Mouse (Mus musculus) left cerebral cortex, postnatal 4 days (tissue): ENCODE data around the gene Pcf11. TPM values are rescaled to one million over a fixed set of nuclear protein-coding genes. Genes with fewer than 3 reads are reported as not detected.

Source experiments
- DNase-seq: peaks from one replicate; pipeline ENCODE4 v3.0.0-alpha.2; 2022
- intact Hi-C: fragments of 180-260 bp; cut with DNase I; formaldehyde crosslinking; loops from one replicate; pipeline ENCODE4 v1.15.1; 2025
- total RNA-seq, 2 experiments: library from RNA; stranded (reverse); gene quantifications; 2 replicates each; pipeline ENCODE4 v1.2.3; 2021

The Pcf11 gene
- 10 to 100 TPM; 46.2 to 54.6 TPM for total RNA-seq

DNA sequence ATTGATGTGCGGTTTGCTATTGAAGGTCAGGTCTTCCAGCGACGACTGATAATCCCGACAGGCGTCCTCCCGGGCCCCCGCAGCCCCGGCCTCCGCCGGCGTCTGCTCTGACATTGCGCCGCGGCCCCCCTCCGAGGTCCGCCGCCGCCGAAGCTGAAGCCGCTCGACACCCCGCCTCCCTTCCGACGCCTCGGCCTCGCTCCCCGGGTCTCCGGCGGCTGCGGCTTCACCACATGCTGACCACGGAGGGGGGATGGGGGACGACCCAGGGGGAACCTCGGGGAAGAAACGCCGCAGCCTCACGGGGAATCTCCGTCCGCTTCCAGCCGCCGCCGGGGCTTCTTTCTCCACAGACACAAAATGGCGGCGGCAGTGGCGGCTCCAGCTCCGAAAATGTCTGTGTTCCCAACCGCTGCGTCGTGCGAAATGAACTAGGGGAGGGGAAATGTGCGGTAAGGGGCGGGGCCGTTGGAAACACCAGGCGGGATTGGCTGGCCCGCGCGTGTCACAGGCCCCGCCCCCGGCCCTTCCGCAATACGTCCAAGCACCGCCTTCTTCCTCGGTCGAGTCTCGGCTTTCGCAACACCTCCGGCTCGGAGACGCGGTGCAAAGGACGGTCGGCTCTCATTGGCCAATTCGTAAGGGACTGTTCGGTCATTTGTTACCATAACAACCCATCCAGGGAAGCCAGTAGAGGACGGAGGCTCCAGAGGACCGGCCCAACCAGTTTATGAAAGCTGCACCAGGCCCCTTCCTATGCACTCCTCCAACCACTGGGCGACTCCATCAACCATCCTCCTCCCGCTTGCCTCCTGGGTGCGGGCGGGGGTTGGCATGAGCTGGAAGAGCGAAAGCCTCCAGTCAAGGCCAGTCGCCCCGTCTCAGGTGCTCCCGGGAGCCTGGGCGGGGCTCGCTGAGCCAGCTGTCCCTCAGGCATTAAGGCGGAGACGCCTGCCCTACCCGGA is at the start of gene Pcf11:
TSS of gene Pcf11 (minus strand) at position 428 of the 965 bp plus-strand sequence.
- intact Hi-C loops = loop anchor here (5.0 to 10.0 kb wide), 2 partner anchors 73 to 165 kb away; partner anchors contain the start of gene Rab30

DNA sequence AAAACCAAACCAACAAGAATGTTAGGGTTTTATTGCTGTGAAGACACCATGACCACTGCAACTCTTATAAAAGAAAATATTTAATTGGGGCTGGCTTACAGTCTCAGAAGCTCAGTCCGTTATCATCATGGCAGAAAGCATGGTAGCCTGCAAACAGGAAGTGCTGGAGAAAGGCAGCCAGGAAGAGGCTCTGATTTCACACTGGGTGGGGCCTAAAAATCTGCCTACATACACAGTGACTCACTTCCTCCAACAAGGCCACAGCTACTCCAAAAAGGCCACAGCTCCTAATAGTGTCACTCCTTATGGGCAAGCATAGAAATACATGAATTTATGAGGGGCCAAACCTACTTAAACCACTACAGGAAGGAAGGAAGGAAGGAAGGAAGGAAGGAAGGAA is 45.3 kb upstream of the Pcf11 start:
- intact Hi-C loops = no loop called here

More for the DNA sequence above, at the start of gene Pcf11:
- DNase-seq = peak; percentile 99

DNA sequence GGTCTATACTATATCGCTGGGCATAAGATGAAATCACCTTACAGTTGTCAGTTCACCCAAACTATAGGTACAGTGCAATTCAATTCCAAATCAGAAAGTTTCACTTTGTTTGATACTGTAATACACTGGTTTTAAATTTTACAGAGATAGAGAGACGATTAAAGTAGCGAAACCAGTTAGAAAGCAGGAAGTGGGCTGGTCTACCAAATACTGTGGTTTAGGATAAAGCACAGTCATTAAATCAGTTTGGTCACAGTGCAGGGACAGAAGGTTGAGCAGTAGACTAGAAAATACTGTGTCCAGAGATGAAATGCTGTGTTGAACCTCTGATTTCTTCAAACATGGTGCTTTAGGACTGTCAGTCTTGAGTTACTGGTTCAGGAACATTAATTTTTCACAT is 41.9 kb upstream of the Pcf11 start:
- intact Hi-C loops = no loop called here
- no peak for DNase-seq

More for the DNA sequence above, 45.3 kb upstream of the Pcf11 start:
- DNase-seq = no peak

DNA sequence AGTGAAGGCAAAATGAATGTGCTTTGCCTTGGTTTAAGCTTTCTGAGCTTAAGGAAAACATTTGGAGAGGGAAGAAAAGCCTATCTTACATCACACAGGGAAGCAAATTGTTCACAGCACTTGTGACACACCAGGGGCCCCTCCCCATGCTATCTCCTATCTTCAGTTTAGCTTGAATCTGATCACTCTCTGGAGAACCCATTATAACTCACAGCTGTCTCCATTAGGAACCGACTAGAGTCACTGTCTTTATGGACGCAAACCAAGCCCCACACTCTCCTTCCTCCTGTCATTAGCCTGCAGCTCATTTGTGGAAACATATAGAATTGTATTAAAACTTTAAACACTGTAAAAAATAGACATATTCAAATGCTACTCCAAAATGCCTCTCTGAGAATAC is 39.8 kb upstream of the Pcf11 start:
- intact Hi-C loops = no loop called here
- no peak for DNase-seq

DNA sequence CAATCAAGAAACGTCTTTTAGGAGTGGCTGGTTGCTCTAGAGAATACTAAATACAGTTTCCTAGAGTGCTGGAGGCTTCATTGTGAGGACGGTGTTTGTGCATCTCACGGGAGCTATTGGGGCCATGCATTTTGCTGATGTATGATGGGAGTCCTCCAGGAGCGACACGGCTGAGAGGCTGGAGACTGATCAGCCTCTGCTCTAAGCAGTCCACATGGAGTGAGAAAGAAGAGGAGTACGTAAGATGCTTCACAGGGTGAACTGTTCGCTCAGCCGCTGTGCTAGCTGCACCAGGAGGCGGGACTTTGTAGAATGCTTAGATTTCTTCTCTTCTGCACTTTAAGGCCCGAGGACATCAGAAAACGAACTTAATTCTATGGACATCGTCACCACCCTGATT is 37.0 kb upstream of the Pcf11 start:
- intact Hi-C loops = no loop called here
- no peak for DNase-seq

DNA sequence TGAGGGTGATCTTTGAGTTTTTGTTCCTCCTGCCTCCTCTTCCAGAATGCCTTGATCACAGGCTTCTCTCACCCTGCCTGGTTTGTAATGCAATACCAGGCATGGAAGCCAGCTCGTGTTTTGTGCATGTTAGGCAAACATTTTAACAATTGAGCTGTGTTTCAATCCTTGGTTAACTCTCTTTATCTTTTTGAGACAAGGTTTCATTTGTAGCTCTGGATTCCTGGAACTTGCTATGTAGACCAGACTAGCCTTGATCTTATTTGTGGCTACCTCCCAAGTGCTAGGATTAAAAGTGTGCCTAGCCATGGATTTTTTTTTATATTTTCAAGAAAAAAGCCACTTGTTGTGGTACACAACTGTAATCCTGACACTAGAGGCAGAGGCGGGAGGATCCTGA is 35.8 kb upstream of the Pcf11 start:
- intact Hi-C loops = no loop called here

DNA sequence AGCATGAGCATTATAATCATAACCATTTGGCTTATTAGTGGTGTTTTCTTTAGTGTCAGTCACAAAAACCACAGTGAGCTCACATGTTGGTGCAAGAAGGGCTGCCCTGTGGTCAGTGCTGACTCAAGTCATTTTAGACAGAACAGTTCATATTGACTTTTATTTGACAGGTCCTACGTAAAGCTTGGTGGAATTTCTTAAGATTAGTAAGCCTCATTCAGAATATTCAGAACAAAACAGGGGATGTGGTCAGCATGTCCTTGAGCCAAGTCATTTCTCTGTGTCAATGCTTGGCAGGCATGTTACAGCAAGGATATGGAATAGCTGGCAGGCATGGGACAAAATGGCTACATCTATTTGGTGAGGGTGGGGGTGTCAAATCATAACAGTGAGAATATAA is 33.9 kb upstream of the Pcf11 start:
- intact Hi-C loops = no loop called here
- no peak for DNase-seq

More for the DNA sequence above, 35.8 kb upstream of the Pcf11 start:
- no peak for DNase-seq

DNA sequence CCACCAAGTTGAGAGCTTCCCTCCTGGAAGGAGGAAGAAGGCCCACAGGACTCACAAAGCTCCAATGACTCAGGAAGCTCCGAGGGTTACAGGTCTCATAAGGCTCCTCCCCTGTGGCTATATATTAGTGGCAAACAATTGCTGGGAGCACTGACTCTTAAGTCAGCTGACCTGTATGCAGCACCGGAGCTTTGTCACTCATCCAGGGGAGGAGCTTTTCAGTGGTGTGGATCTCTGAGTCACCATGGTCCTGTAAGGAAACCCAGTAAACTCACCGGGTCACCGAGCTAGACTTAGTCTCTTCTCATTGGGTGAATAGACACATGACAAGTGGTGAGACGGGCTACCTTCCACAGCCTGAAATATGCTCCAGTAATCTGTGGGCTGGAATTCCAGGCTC is 29.0 kb upstream of the Pcf11 start:
- no peak for DNase-seq
- intact Hi-C loops = no loop called here

DNA sequence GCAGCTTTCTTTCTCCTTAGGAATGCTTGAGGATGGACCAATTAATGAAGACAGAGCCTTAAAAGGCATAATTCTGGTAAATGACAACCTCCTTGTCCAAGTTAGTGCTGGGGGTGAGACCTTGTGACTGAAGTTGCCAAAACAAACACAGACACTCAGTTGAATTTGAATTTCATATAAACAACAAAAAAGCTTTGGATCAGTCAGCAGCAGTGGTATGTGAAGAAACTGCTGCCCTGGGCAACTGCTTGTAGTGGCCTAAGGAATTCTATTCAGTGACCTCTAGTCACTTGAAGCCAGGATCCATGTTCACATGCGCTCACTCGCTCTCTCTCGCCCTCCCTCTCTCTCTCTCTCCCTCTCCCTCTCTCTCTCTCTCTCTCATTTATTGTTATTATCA is 26.7 kb upstream of the Pcf11 start:
- no peak for DNase-seq
- intact Hi-C loops = no loop called here

DNA sequence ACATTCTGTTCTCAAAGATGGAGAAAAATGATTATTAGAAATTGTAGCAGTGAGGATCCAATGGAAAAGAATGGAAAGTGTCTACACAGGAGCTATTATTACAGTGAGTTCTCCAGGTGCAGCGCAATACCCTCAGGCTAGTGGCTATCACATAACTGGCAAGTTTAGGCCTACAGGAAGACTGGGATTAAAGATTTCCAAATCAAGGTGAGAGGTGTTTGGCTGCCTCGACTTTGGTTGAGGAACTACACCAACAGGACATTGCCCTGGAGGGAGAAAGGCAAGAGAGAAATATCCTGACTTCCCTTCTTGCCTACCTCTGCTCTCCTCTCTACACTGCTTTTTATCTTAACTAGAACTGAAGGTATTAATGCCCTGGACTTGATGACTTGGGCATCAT is 19.4 kb upstream of the Pcf11 start:
- intact Hi-C loops = no loop called here

DNA sequence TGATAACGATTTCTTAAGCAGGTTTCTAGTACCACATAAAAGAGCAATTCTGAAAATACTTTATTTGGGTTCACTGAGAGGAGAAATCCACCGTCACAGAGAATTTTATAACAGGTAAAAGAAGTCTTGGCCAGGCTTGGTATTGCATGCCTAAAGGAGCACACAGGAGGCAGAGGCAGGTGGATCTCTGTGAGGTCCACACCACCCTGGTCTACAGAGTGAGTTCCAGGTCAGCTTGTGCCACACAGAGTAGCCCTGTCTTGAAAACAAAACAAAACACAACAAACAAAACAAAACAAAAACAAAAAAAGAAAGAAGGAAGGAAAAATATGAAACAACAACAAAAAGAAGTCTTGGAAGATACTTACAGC is 18.6 kb upstream of the Pcf11 start:
- intact Hi-C loops = no loop called here
- no peak for DNase-seq

More for the DNA sequence above, 19.4 kb upstream of the Pcf11 start:
- no peak for DNase-seq

DNA sequence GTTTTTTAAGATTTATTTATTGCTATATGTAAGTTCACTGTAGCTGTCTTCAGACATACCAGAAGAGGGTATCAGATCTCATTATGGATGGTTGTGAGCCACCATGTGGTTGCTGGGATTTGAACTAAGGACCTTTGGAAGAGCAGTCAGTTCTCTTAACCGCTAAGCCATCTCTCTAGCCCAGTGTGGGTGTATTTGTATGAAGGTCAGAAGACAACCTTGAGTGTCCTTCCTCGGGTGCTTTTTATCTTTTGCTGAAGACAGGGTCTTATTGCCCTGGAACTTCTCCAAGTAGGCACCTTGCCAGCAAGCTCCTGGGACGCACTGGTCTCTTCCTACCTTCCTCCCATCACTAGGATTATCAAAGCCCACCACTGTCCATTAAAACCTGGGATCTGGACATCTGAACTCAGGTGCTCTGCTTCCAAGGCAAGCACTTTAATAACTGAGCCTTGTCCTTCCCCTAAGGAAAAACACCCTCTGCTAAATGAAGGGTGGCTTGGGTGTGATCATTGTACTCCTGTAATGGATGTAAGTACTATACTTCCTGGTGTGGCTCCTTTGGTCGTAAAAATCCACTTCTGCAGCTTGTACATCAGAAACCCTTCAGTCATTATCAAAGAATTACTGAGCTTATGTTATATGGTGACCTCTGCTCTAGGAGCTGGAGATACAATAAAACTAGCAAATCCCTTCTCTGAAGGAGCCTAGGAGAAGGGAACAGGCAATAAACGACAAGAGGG is 18.0 kb upstream of the Pcf11 start:
- intact Hi-C loops = no loop called here
- no peak for DNase-seq

DNA sequence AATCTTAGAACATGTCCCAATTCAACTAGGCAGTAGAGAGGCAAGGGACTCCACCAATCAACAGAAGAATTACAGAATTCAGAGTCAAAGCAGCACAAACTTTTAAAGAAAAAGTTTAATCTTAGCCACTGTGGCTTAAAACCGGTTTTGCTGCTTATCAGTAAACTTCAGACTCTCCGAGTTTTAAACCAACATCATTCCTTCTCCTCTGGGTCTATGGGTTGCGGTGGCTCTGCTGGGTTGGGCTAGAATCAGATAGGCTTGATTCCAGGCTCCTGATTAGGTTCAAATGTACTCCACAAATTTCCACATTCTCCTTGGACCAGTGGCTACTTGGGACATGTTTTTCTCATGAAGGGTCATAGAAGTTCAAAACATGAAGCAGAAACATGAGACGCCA is 7.6 kb upstream of the Pcf11 start:
- intact Hi-C loops = no loop called here
- no peak for DNase-seq

DNA sequence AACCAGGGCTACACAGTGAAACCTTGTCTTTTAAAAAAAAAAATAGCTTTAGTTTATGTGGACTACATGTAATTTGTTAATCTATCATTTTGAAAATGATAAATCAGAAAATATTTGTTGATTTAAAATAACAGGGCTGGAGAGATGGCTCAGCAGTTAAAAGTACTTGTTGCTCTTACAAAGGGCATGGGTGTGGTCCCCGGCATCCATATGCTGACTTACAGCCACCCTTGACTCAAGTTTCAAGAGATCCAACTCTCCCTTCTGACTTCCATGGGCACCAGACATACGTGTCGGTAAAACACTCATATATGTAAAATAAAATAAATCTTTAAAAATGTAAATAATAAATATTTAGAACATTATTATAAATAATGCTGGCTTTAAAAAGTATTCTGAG is 5.4 kb upstream of the Pcf11 start:
- intact Hi-C loops = no loop called here

DNA sequence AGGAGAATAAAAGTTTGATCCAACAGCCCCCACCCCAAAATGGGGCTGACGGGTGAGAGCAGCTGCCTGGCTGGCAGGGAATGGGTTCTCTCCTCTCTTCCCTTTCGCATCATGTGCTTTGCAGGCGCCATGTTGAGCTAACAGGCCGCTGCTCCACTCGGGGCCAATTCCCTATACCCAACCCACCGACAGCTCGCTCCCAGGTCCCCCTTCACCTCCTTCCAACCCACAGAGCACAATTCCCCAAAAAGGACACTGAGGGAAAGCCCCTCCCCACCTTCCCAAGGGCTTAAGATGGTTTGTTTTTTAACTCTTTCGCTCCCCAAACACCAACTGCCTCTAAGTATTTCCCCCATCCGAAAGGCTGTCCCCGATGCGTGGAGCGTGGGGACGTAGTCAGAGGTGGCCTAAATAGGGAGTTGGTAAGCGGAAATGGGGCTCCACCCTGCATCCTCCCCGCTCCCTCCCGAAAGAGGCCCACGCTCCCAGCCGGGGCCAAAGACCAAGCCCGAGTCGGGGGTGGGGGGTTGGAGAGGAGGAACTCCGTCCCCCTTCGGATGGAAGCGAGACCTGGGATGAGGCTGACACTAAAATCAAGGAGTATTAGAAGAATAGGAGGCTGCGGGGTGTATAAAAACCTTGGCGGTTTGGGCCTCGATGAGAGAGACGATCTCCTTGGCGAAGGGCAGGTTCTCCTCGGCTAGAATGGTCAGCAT is 785 bp downstream of the Pcf11 start:
- peak; percentile 57 for DNase-seq
- intact Hi-C loops = loop anchor here (5.0 to 10.0 kb wide), 2 partner anchors 73 to 166 kb away; partner anchors contain the start of gene Rab30

More for the DNA sequence above, 5.4 kb upstream of the Pcf11 start:
- DNase-seq = no peak

DNA sequence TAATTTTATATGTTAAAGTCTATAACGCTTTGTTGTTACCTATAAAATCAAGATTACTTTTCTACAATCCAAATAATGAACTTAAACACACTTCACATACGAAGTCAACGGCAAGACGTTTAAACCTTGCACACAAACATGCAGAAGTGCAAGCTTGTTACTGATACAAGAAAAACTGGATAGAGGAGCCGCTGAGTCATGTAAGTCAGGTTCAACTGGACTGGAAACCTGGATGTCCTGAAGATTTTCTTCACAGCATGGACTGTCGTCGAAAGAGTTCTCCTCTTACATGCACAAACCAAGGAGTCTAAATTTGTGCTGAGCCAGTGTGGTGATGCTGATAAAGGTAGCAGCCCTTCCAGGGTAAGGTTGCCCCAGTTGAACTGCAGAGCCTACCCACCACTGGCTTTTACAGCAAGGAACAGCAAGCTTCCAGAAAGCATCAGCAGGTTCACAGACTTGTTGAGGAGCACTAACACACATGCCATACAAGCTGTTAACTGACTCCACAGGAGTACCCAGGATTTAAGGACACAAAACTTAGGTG is 3.4 kb downstream of the Pcf11 start:
- DNase-seq = no peak
- intact Hi-C loops = loop anchor here (2.0 to 10.0 kb wide), 3 partner anchors 76 to 204 kb away; partner anchors contain the start of gene Rab30

DNA sequence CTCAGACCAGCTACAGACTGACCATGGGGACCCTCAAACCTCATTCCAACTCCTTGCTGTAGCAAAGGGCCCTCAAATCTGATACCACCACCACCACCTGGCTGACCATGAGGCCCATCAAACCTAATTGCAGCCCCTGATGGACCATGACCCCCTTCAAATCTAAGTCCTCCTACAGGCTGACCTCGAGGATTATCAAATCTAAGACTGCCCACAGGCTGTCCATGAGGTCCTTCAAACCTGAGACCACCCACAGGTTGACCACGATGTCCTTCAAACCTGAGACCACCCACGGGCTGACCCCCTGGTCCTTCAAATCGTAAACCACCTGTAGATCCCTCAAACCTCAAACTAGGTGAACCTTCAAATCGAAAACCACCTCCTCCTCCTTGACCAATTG is 11.7 kb downstream of the Pcf11 start:
- DNase-seq = no peak
- intact Hi-C loops = no loop called here

DNA sequence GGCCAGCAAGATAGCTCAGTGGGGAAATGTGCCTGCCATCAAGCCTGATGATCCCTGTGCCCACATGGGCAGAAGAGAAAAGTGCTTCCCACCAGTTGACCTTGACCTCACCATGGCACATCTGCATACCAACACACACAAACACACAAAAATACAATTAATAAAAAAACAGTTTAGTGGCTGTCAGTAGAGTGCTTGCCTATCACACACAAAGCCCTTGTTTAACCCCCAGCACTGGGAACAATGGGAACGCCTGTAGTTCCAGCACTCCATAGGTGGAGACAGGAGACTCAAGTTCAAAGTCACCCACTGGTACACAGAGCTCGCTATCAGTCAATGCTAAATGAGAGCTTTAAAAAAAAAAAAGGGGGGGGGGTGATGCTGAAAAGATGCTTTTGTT is 13.3 kb downstream of the Pcf11 start:
- intact Hi-C loops = no loop called here
- no peak for DNase-seq

DNA sequence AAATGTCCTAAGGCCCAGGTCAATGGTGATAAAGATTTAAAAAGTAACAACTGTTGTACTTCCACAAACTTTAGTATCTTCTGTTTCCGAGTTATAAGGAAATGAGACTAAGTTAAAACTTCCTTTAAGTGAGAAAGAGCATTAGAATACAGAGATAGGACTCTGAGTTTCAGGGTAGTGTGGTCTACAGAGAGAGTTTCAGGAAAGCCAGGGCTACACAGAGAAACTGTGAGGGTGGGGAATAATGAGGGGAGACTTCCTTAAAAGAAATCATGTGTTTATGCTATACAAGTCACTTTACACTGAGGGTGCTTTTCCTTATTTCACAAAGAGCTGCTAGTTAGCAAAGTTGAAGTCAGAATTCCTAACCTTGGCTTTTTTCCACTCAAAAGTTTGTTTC is 16.4 kb downstream of the Pcf11 start:
- no peak for DNase-seq
- intact Hi-C loops = no loop called here

DNA sequence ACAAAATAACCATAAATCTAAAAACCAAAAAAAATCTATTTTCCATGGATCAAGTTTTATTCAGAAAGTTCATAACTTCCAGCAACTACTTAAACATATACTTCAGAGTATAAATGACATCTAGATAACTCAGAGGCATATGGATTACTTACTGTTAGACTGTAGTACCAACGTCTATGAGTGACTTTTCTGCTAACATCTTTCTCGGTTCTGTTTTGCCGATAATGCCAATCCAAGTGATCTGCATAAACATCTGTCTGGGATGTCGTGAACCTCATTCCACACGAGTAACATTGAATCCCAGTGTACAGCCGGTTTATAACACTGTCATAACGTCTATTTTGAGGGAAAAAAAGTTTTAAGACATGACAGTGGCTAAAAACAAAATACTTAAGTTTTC is 21.9 kb downstream of the Pcf11 start:
- intact Hi-C loops = no loop called here
- DNase-seq = no peak

DNA sequence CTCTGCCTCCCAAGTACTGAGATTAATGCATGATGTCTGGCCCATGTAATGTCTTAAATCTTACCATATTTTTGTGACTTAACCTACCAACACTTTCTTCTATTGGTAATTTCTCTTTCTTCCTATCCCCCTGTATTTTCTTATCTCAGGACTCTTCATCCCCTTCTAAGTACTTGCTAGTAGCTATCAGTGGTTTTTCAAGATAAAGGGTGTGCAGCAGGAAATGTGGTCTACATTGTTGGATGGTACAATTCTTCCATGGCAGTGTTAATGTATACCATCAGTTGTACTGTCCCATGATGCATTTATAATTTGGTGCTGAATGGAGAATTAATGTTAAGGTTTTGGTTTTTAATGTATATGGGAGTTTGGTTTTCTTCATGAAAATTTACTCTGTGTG is 27.4 kb downstream of the Pcf11 start:
- DNase-seq = no peak
- intact Hi-C loops = no loop called here
